Mouse (Mus musculus) forebrain, embryonic 16.5 days (tissue): ENCODE measurements around the gene Clstn1. TPM values are rescaled to one million over a fixed set of nuclear protein-coding genes. Genes with fewer than 3 reads are reported as not detected.

Experiments
- ATAC-seq: fragments of 200-750 bp; cut with Nextera tagmentation; 2 replicates; pipeline ENCODE4 v1.8.0; 2017; ENCODE audit warnings: mild to moderate bottlenecking, moderate library complexity
- H3K27ac ChIP-seq: fragments of 300-500 bp; sonication (generic); 2 replicates; pipeline ENCODE4 v1.5.1; 2014; ENCODE audit warnings: low read length, control low read depth
- H3K27me3 ChIP-seq: fragments of 300-500 bp; sonication (generic); replicated peaks from 2 replicates; pipeline ENCODE4 v1.6.1; 2014; ENCODE audit warnings: low read length; ENCODE audit not compliant: control insufficient read depth, insufficient read depth
- H3K36me3 ChIP-seq: fragments of 300-500 bp; sonication (generic); 2 replicates; pipeline ENCODE4 v1.6.1; 2014; ENCODE audit not compliant: control insufficient read depth, insufficient read depth
- H3K4me1 ChIP-seq: fragments of 300-500 bp; sonication (generic); replicated peaks from 2 replicates; pipeline ENCODE4 v1.6.1; 2014; ENCODE audit warnings: low read length; ENCODE audit not compliant: control insufficient read depth, insufficient read depth
- H3K4me2 ChIP-seq: fragments of 300-500 bp; sonication (generic); 2 replicates; pipeline ENCODE4 v1.6.1; 2014; ENCODE audit warnings: mild to moderate bottlenecking, low read length, control low read depth
- H3K4me3 ChIP-seq: fragments of 300-500 bp; sonication (generic); replicated peaks from 2 replicates; pipeline ENCODE4 v1.5.1; 2014; ENCODE audit warnings: mild to moderate bottlenecking, low read length, control low read depth
- H3K9ac ChIP-seq: fragments of 300-500 bp; sonication (generic); replicated peaks from 2 replicates; pipeline ENCODE4 v1.6.1; 2014; ENCODE audit warnings: low read depth, low read length, control low read depth
- H3K9me3 ChIP-seq: fragments of 300-500 bp; sonication (generic); 2 replicates; pipeline ENCODE4 v1.6.1; 2016; ENCODE audit warnings: low read length; ENCODE audit not compliant: control insufficient read depth
- WGBS: fragments of 180-500 bp; shearing (Covaris S2); extraction: QIAGEN DNeasy Blood & Tissue Kit; methylation state at CpG from one replicate; pipeline ENCODE4 v1.1.7; 2014; 5-methylcytosine and 5-hydroxymethylcytosine counted together
- polyA plus RNA-seq: library from polyadenylated mRNA; unstranded; fragments of >200 nt; fragmentation: Nextera tagmentation; extraction: Ambion mirVana; gene quantifications from 2 replicates; pipeline ENCODE4 v1.2.1, GENCODE M21; 2015

Gene Clstn1
- polyA plus RNA-seq, 1 experiment from 2014 or later: 65.3 TPM

- no peak overlapping the region for H3K9ac ChIP-seq
- peaks cover 22% of the 10 kb centered on the region for H3K36me3 ChIP-seq
- WGBS: 90% methylated on average over 4 of the region's 4 CpGs
- H3K27ac ChIP-seq: no peak overlapping the region
- H3K4me1 ChIP-seq: no peaks in the 10 kb centered on the region
- no peak overlapping the region for H3K4me3 ChIP-seq
- no peaks in the 10 kb centered on the region for H3K27me3 ChIP-seq
- H3K4me2 ChIP-seq: no peak overlapping the region
- no peaks in the 10 kb centered on the region for H3K9me3 ChIP-seq
- ATAC-seq: no peak
Observed at GRCm38 (mm10) chr4:149654232-149654631, 68.0 kb downstream of the Clstn1 start.

- no peaks in the 10 kb centered on the region for H3K4me1 ChIP-seq
- no peaks in the 10 kb centered on the region for H3K9me3 ChIP-seq
- H3K27ac ChIP-seq: no peak overlapping the region
- no peak overlapping the region for H3K4me3 ChIP-seq
- no peaks in the 10 kb centered on the region for H3K27me3 ChIP-seq
- no peak overlapping the region for H3K9ac ChIP-seq
- WGBS: 82% methylated on average over 11 of the region's 11 CpGs
- H3K4me2 ChIP-seq: no peak overlapping the region
- peaks cover 17% of the 10 kb centered on the region for H3K36me3 ChIP-seq
- ATAC-seq: no peak
Observed at GRCm38 (mm10) chr4:149657858-149658416, 71.7 kb downstream of the Clstn1 start.

- Histone ChIP-seq H3K9me3 (no peaks in the 10 kb centered on the region), H3K9ac (no peak overlapping the region), H3K36me3 (peaks cover 13% of the 10 kb centered on the region), H3K4me2 (no peak overlapping the region), H3K27ac (no peak overlapping the region), H3K27me3 (no peaks in the 10 kb centered on the region), H3K4me1 (no peaks in the 10 kb centered on the region), H3K4me3 (no peak overlapping the region)
- ATAC-seq: no peak
- 78% methylated on average over 25 of the region's 25 CpGs for WGBS
Observed at GRCm38 (mm10) chr4:149659495-149660116, 73.3 kb downstream of the Clstn1 start.

GRCm38 (mm10) chr4:149660598-149660997 is 74.3 kb downstream of the Clstn1 start:
- no peaks in the 10 kb centered on the region for H3K4me1 ChIP-seq
- peaks cover 10% of the 10 kb centered on the region for H3K36me3 ChIP-seq
- no peak overlapping the region for H3K4me2 ChIP-seq
- H3K27ac ChIP-seq: no peak overlapping the region
- no peak for ATAC-seq
- WGBS: 87% methylated on average over 7 of the region's 7 CpGs
- H3K9ac ChIP-seq: no peak overlapping the region
- H3K27me3 ChIP-seq: no peaks in the 10 kb centered on the region
- H3K9me3 ChIP-seq: no peaks in the 10 kb centered on the region
- no peak overlapping the region for H3K4me3 ChIP-seq

GRCm38 (mm10) chr4:149661967-149662589 is 75.8 kb downstream of the Clstn1 start:
- WGBS: 88% methylated on average over 14 of the region's 14 CpGs
- peaks cover 7% of the 10 kb centered on the region for H3K36me3 ChIP-seq

GRCm38 (mm10) chr4:149663849-149664503 is 77.7 kb downstream of the Clstn1 start:
- Histone ChIP-seq H3K9ac (no peak overlapping the region), H3K4me1 (no peaks in the 10 kb centered on the region), H3K36me3 (peaks cover 5% of the 10 kb centered on the region; the same call in 1 of the 2 replicates), H3K27ac (no peak overlapping the region), H3K4me3 (no peak overlapping the region), H3K4me2 (no peak overlapping the region), H3K9me3 (no peaks in the 10 kb centered on the region), H3K27me3 (no peaks in the 10 kb centered on the region)
- no peak for ATAC-seq
- WGBS: 86% methylated on average over 7 of the region's 7 CpGs

More at GRCm38 (mm10) chr4:149661967-149662589, 75.8 kb downstream of the Clstn1 start:
- no peak overlapping the region for H3K27ac ChIP-seq
- ATAC-seq: no peak
- H3K9me3 ChIP-seq: no peaks in the 10 kb centered on the region
- H3K9ac ChIP-seq: no peak overlapping the region
- H3K4me2 ChIP-seq: no peak overlapping the region
- H3K4me1 ChIP-seq: no peaks in the 10 kb centered on the region
- no peak overlapping the region for H3K4me3 ChIP-seq
- H3K27me3 ChIP-seq: no peaks in the 10 kb centered on the region

- no peak overlapping the region for H3K27ac ChIP-seq
- no peaks in the 10 kb centered on the region for H3K4me1 ChIP-seq
- 83% methylated on average over 6 of the region's 6 CpGs for WGBS
- H3K36me3 ChIP-seq: peaks cover 3% of the 10 kb centered on the region; the same call in 1 of the 2 replicates
- ATAC-seq: no peak
- H3K9ac ChIP-seq: no peak overlapping the region
- H3K4me3 ChIP-seq: no peak overlapping the region
- no peaks in the 10 kb centered on the region for H3K27me3 ChIP-seq
- no peaks in the 10 kb centered on the region for H3K9me3 ChIP-seq
- no peak overlapping the region for H3K4me2 ChIP-seq
Observed at GRCm38 (mm10) chr4:149665016-149665691, 78.9 kb downstream of the Clstn1 start.

- Histone ChIP-seq H3K4me2 (no peak overlapping the region), H3K4me1 (no peaks in the 10 kb centered on the region), H3K36me3 (peaks cover 3% of the 10 kb centered on the region; the same call in 1 of the 2 replicates), H3K9ac (no peak overlapping the region), H3K27ac (no peak overlapping the region), H3K27me3 (no peaks in the 10 kb centered on the region), H3K9me3 (no peaks in the 10 kb centered on the region), H3K4me3 (no peak overlapping the region)
- 91% methylated on average over 6 of the region's 6 CpGs for WGBS
- ATAC-seq: no peak
Observed at GRCm38 (mm10) chr4:149665692-149666090, 79.4 kb downstream of the Clstn1 start.

GRCm38 (mm10) chr4:149671175-149671574 is 84.9 kb downstream of the Clstn1 start:
- H3K4me1 ChIP-seq: peaks cover 3% of the 10 kb centered on the region; the same call in 1 of the 2 replicates
- no peak overlapping the region for H3K4me2 ChIP-seq
- ATAC-seq: no peak
- H3K27me3 ChIP-seq: no peaks in the 10 kb centered on the region
- H3K4me3 ChIP-seq: no peak overlapping the region
- no peak overlapping the region for H3K27ac ChIP-seq
- no peak overlapping the region for H3K9ac ChIP-seq
- no peaks in the 10 kb centered on the region; the same call in 1 of the 2 replicates for H3K9me3 ChIP-seq
- H3K36me3 ChIP-seq: peaks cover 3% of the 10 kb centered on the region; the same call in 1 of the 2 replicates
- 97% methylated on average over 6 of the region's 6 CpGs for WGBS
